Mouse (Mus musculus): ENCODE results near the gene Apol10b.
"Not testable (repeated sequence)": the region's sequence is repeated elsewhere in the genome, so short reads cannot be mapped to it uniquely, and the experiment has no call there.

Gene Apol10b

DNA sequence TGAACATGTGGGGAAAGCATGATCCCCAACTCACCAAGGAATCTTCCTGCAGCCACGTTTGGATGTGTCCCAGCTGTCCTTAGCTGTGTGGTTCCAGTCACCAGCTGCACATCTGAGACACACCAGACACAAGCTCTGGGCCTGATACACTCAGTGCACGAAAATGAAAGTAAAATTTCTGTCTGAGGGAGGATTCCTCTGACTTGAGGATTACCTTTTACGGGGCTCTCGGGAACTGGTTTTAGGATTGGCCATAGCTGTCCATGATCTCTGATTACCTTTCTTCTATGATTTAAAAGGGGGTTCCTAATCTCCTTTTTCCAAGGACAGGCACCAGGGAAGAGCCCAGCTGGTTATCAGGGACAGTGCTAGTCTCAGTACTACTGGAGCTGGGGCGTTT is at the start of gene Apol10b:
Gene Apol10b (minus strand): TSS at position 165 of the 400 bp plus-strand sequence.
- DNase-seq (ENCODE audit: low spot score) = no peak

DNA sequence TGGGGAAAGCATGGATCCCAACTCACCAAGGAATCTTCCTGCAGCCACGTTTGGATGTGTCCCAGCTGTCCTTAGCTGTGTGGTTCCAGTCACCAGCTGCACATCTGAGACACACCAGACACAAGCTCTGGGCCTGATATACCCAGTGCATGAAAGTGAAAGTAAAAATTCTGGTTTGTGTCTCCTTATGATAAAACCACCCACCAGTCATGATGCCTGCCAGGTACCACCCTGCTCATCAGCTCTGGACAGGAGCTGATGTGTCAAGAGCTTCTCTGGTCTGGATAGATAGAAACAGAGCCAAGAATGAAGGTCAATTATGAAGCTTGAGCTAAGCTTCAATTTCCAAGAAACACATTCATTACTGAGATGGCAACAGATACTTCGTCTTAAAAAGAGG is 47.3 kb upstream of the Apol10b start, which contains the start of gene Apol11b:
Gene Apol11b (minus strand): TSS at position 111 of the 400 bp plus-strand sequence.
- not testable (repeated sequence) for DNase-seq (ENCODE audit: low spot score)

DNA sequence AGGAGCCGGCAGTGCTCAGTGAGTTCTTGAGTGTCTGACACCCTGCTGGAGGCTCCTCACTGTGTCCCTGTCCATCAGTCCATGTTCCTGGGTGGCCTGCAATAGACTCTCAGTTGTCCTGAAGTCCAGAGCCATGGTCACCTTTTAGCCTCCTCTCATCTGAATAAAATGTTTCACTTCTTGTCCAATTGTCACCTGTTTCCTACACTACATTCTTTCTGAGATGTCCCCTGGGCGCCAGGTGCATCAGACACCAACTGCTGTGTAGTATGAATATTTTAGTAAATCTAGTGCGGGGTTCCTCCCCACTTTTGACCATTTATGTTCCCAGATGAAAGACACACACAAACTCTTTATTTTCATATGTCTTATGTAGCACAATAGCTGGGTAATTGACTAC is 33.9 kb upstream of the Apol10b start:
- DNase-seq (ENCODE audit: low spot score) = not testable (repeated sequence)

GRCm38 (mm10) chr15:77628647-77629046 is 32.7 kb upstream of the Apol10b start:
- not testable (repeated sequence) for DNase-seq (ENCODE audit: low spot score)

GRCm38 (mm10) chr15:77626471-77626870 is 30.5 kb upstream of the Apol10b start:
- DNase-seq (ENCODE audit: low spot score) = not testable (repeated sequence)

DNA sequence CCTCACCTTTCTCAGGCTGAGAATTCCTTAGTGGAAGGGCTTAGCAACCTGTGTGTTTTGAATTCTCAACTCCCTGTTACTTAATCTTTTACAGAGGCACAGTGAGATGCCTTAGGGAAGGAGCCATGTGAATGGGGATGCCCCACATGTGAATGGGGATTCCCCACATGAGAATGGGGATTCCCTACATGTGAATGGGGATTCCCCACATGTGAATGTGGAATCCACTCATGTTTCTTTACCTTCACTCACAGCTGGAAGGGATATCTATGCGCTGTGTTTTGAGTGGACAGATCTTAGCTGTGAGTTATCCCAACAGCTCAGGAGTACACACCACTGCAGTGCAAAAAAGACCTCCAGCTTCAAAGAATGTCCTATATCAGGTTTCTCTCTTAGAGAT is 28.8 kb upstream of the Apol10b start:
- no peak for DNase-seq (ENCODE audit: low spot score)

- no peak for DNase-seq (ENCODE audit: low spot score)
These were observed 10.1 kb upstream of the Apol10b start for GRCm38 (mm10) chr15:77606069-77606468.

DNA sequence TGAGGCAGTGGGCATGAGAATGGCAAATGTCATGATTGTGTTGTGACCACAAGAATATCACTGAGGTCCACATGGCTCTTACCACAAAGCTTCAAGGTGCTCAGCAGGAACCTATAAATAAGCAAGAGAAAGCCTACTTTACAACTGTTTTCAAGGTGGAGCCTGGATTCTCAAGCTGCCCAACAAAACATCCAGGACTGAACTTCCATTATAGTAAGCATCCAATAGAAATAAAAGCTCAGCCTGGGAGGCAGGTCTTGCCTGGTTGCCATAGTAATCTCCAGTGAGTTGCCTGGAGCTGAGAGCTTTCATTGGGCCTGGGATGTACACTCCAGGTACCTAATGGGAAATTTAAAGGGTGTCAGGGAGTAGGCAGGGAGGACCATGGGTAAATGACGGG is 3.0 kb upstream of the Apol10b start, which contains the start of gene Gm36245:
Gene Gm36245 (plus strand): TSS at position 301 of the 400 bp plus-strand sequence.
- DNase-seq (ENCODE audit: low spot score) = no peak

DNA sequence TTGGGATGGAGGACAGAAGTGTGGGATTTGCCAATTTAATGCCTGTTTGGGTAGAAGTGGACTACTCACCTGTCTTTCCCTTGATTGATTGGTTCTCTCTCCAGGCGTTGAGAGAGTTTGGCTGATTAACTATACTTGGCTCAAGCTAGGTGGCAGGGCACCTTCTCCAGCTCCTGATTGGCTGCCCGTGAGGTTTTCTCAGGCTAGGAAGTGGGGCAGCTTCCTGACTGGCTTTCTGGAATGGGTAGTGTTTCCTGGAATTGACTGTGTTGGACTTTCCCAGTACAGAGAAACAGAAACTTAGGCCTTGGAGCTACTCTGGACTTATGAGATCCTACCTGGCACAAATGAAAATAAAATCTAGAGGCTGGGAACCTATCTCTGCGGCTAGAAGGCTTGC is 2.5 kb upstream of the Apol10b start:
- DNase-seq (ENCODE audit: low spot score) = no peak

DNA sequence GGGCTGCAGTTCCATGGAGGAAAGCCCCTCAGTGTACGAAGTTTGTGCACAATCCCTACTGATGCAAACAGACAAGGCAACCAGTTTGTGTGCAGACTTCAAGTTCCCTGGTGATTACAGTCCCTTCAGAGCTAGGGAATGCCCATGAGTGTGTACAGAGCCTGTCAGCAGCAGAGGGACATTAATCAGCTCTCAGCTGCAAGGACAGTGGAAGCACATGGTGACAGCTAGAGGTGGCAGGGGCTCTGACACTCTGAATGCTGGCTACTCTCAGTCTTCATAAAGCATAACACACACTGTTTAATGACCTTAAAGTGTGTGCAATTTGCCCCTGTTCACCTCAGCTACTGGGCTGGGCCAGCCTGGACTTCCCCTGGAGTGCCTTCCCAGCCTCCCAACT is 2.4 kb downstream of the Apol10b start:
- DNase-seq (ENCODE audit: low spot score) = no peak

DNA sequence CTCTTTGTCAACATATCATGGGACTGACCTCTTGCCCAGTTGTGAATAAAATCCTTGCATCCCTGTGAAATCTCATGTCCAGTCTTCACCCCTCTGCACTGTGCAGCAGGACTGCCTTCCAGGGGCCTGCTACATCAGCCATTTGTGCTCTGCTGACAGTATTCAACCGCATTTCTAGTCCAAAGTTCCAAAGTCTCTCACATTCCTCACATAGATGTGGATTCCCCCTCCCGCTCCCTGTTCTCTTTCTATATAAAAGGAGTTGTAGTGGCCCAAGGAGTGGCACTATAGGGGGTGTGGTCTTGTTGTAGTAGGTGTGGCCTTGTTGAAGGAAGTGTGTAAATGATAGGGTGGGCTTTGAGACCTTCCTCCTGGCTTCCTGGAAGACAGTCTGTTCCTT is 5.0 kb downstream of the Apol10b start:
- DNase-seq (ENCODE audit: low spot score) = no peak

DNA sequence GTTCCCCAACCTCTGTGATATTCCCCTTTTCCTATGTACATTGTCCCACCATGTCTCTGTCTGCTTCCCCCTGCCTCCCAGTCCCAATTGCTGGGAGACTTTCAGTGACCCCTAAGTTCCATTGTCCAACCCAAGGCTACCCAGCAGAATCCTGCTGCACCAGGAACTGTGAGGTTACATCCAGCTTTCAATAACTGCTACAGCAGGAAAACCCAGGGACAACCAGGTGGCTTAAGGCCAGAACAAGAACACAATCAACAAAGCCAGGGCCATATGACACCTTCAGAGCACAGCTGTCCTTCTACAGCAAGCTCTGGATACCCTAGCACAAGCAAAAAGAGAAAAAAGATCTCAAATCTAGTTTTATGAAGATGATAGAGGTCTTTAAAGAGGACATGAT is 6.9 kb downstream of the Apol10b start:
- no peak for DNase-seq (ENCODE audit: low spot score)

- no peak for DNase-seq (ENCODE audit: low spot score)
These were observed 8.9 kb downstream of the Apol10b start for GRCm38 (mm10) chr15:77587026-77587425.

GRCm38 (mm10) chr15:77581681-77582080 is 14.2 kb downstream of the Apol10b start:
- DNase-seq (ENCODE audit: low spot score) = no peak

DNA sequence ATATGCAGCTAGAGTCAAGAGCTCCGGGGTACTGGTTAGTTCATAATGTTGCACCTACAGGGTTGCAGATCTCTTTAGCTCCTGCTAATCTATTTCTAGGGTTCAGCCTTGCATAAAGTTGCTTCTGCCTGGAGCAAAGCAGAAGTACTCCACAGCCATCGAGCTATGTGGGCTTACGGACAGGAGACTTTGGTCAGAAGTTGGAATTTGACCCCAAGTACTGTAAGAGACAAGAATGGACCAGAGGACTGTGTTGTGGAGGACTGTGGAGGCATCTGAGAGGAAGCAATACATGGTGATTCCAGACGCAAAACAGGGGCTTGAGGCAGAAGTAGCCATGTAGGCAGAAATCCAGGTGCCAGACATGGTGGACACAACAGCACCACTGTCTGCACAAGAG is 16.6 kb downstream of the Apol10b start:
- no peak for DNase-seq (ENCODE audit: low spot score)

DNA sequence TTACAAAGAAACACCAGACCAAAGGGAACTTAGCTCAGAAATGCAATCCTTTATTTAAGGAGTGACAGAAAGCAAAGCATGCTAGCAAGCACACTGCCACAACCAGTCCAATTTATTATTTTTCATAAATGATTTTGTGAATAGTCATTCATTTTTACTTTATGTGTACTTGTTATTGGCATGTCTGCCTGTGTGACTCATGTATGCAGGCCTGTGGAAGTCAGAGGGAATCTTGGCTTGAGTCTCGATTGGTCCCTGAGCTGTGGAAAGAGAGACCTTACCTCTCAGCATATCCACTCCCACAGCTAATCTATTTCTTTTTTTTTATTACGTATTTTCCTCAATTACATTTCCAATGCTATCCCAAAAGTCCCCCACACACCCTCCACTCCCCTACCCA is 17.1 kb downstream of the Apol10b start:
- DNase-seq (ENCODE audit: low spot score) = no peak

- DNase-seq (ENCODE audit: low spot score) = no peak
These were observed 32.7 kb downstream of the Apol10b start for GRCm38 (mm10) chr15:77563219-77563618.

DNA sequence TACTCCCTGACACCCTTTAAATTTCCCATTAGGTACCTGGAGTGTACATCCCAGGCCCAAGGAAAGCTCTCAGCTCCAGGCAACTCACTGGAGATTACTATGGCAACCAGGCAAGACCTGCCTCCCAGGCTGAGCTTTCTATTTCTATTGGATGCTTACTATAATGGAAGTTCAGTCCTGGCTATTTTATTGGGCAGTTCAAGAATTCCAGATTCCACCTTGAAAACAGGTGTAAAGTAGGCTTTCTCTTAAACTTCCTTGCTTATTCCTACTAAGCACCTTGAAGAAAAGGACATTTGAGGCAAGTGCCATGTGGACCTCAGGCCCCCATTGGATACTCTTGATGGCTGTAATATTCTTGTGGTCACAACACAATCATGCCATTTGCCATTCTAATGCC is 34.1 kb downstream of the Apol10b start, which contains the start of gene 1700025B11Rik:
Gene 1700025B11Rik (minus strand): TSS at position 101 of the 400 bp plus-strand sequence.
- DNase-seq (ENCODE audit: low spot score) = no peak

DNA sequence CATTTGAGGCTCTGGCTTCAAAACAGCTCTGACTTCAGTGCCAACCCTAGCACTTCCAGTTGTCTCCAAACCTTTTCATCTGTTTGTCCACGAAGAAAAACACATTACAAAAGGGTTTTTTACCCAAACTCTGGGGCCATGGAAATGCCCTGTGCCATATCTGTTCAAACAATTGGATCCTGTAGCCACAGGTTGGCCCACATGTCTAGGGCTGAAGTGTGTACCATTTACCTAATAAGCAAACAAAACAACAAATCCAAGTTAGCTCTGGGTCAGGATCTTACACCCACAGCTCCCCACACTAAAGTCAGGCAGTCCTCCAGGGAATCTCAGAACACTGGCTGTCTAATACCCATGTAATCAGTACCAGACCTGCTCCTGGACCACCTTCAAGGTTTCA is 56.7 kb downstream of the Apol10b start:
- DNase-seq (ENCODE audit: low spot score) = not testable (repeated sequence)
